Mouse (Mus musculus) testis, adult 2 months (tissue): ENCODE data around the gene Zfp799. TPM values are rescaled to one million over a fixed set of nuclear protein-coding genes. Genes with fewer than 3 reads are reported as not detected.

ENCODE experiments used
- H3K27ac ChIP-seq: fragments of 200-500 bp; 2 replicates; pipeline ENCODE4 v1.5.1; 2012; ENCODE audit warnings: low read depth, low read length; ENCODE audit not compliant: control insufficient read depth, insufficient read depth
- H3K27me3 ChIP-seq: fragments of 200-500 bp; 2 replicates; pipeline ENCODE4 v1.6.1; 2012; ENCODE audit warnings: mild to moderate bottlenecking, low read length, moderate library complexity; ENCODE audit not compliant: control insufficient read depth, insufficient read depth
- H3K36me3 ChIP-seq: fragments of 200-500 bp; 2 replicates; pipeline ENCODE4 v1.6.1; 2012; ENCODE audit warnings: mild to moderate bottlenecking, low read length; ENCODE audit not compliant: control insufficient read depth, insufficient read depth
- H3K4me1 ChIP-seq: fragments of 200-500 bp; 2 replicates; pipeline ENCODE4 v1.6.1; 2012; ENCODE audit warnings: low read length; ENCODE audit not compliant: control insufficient read depth, insufficient read depth
- H3K4me3 ChIP-seq: fragments of 200-500 bp; 2 replicates; pipeline ENCODE4 v1.5.1; 2012; ENCODE audit warnings: low read depth, mild to moderate bottlenecking, low read length, moderate library complexity, mixed read lengths; ENCODE audit not compliant: control insufficient read depth
- CTCF ChIP-seq: fragments of 200-500 bp; IDR thresholded peaks from 2 replicates; pipeline ENCODE4 v1.5.1; 2012; ENCODE audit warnings: low read depth, mild to moderate bottlenecking, inconsistent platforms, low read length, moderate library complexity; ENCODE audit not compliant: control insufficient read depth, insufficient read depth, insufficient replicate concordance
- POLR2A ChIP-seq: fragments of 200-500 bp; IDR thresholded peaks from 2 replicates; pipeline ENCODE4 v1.6.1; 2012; ENCODE audit warnings: low read depth, mild to moderate bottlenecking, inconsistent platforms, low read length, moderate library complexity; ENCODE audit not compliant: control insufficient read depth
- polyA plus RNA-seq: library from polyadenylated mRNA; depleted of rRNA; stranded (reverse); fragments of >200 nt; gene quantifications from 2 replicates; pipeline ENCODE4 v1.2.3, GENCODE M21; 2012

Zfp799 gene
- polyA plus RNA-seq, 1 experiment: 0.58 TPM

- TF ChIP-seq CTCF (no peak), POLR2A (no peak)
- H3K4me1 ChIP-seq: peaks cover 5% of the 10 kb centered on the region
- H3K27me3 ChIP-seq: no peaks in the 10 kb centered on the region
- H3K27ac ChIP-seq: no peak overlapping the region
- no peak overlapping the region for H3K4me3 ChIP-seq
- H3K36me3 ChIP-seq: no peaks in the 10 kb centered on the region
Measured at GRCm38 (mm10) chr17:32808921-32809320, 21.1 kb downstream of the Zfp799 start.

- H3K27me3 ChIP-seq: no peaks in the 10 kb centered on the region
- TF ChIP-seq POLR2A (no peak), CTCF (no peak)
- H3K4me3 ChIP-seq: no peak overlapping the region
- H3K36me3 ChIP-seq: no peaks in the 10 kb centered on the region
- H3K4me1 ChIP-seq: peaks cover 6% of the 10 kb centered on the region
- H3K27ac ChIP-seq: no peak overlapping the region
Measured at GRCm38 (mm10) chr17:32789244-32789643, 40.8 kb downstream of the Zfp799 start.

- peak overlapping the region; percentile 33; the same call in 1 of the 2 replicates for H3K4me3 ChIP-seq
- no peaks in the 10 kb centered on the region for H3K36me3 ChIP-seq
- no peak for TF ChIP-seq CTCF
- no peak for TF ChIP-seq POLR2A
- H3K27me3 ChIP-seq: no peaks in the 10 kb centered on the region
- peaks cover 6% of the 10 kb centered on the region for H3K4me1 ChIP-seq
- no peak overlapping the region for H3K27ac ChIP-seq
Measured at GRCm38 (mm10) chr17:32788576-32788975, 41.5 kb downstream of the Zfp799 start.

- H3K27me3 ChIP-seq: no peaks in the 10 kb centered on the region
- peak; percentile 42; the same call in 1 of the 2 replicates for TF ChIP-seq POLR2A
- TF ChIP-seq CTCF: no peak
- peak within 1 kb of the TSS; percentile 85 for H3K4me3 ChIP-seq
- H3K4me1 ChIP-seq: peaks cover 6% of the 10 kb centered on the region
- H3K27ac ChIP-seq: peak within 1 kb of the TSS; percentile 84
- H3K36me3 ChIP-seq: no peaks in the 10 kb centered on the region
Measured at GRCm38 (mm10) chr17:32788094-32788559, 41.9 kb downstream of the Zfp799 start, which contains the start of gene Zfp871. Gene Zfp871 (minus strand): TSS chr17:32788287.

GRCm38 (mm10) chr17:32787436-32788093 is 42.5 kb downstream of the Zfp799 start:
- Histone ChIP-seq H3K27ac (peak overlapping the region; percentile 84), H3K4me3 (peak overlapping the region; percentile 85), H3K27me3 (no peaks in the 10 kb centered on the region), H3K4me1 (peaks cover 6% of the 10 kb centered on the region), H3K36me3 (no peaks in the 10 kb centered on the region)
- no peak for TF ChIP-seq POLR2A
- no peak for TF ChIP-seq CTCF

GRCm38 (mm10) chr17:32786944-32787343 is 43.1 kb downstream of the Zfp799 start:
- Histone ChIP-seq H3K4me1 (peaks cover 6% of the 10 kb centered on the region), H3K36me3 (no peaks in the 10 kb centered on the region), H3K27me3 (no peaks in the 10 kb centered on the region), H3K4me3 (no peak overlapping the region), H3K27ac (no peak overlapping the region)
- TF ChIP-seq POLR2A: no peak
- no peak for TF ChIP-seq CTCF

- no peak overlapping the region for H3K27ac ChIP-seq
- H3K27me3 ChIP-seq: no peaks in the 10 kb centered on the region
- H3K4me3 ChIP-seq: no peak overlapping the region
- no peak for TF ChIP-seq CTCF
- no peak for TF ChIP-seq POLR2A
- peaks cover 6% of the 10 kb centered on the region for H3K4me1 ChIP-seq
- H3K36me3 ChIP-seq: no peaks in the 10 kb centered on the region
Measured at GRCm38 (mm10) chr17:32785656-32786055, 44.4 kb downstream of the Zfp799 start.
